Mouse (Mus musculus): ENCODE data around the gene Spata17. TPM values are rescaled to one million over a fixed set of nuclear protein-coding genes. Genes with fewer than 3 reads are reported as not detected.

Spata17 gene
- polyA plus RNA-seq, 1 experiment from 2014 or later, result 0.98 TPM

GRCm38 (mm10) chr1:187011601-187012000 is 203.7 kb downstream of the Spata17 start:
- no peak overlapping the region for H3K4me3 ChIP-seq (ENCODE audit: low read length)
- 87% methylated on average over 4 of the region's 4 CpGs for WGBS
- H3K27me3 ChIP-seq (ENCODE audit: control insufficient read depth, insufficient read depth, low read length), result no peaks in the 10 kb centered on the region
- no peak overlapping the region for H3K27ac ChIP-seq (ENCODE audit: low read length)
- no peaks in the 10 kb centered on the region for H3K4me1 ChIP-seq (ENCODE audit: control insufficient read depth, insufficient read depth, low read length)
- no peak overlapping the region for H3K4me2 ChIP-seq (ENCODE audit: low read depth, low read length)
- no peak overlapping the region for H3K9ac ChIP-seq (ENCODE audit: low read length)
- no peaks in the 10 kb centered on the region for H3K36me3 ChIP-seq (ENCODE audit: control insufficient read depth, insufficient read depth)
- no peak for ATAC-seq (replicated peaks; ENCODE audit: extremely low read depth, insufficient read depth, low FRiP score)
- H3K9me3 ChIP-seq (replicated peaks; ENCODE audit: control insufficient read depth, low read length), result no peaks in the 10 kb centered on the region

GRCm38 (mm10) chr1:187010071-187010470 is 205.2 kb downstream of the Spata17 start:
- no peak for ATAC-seq (replicated peaks; ENCODE audit: extremely low read depth, insufficient read depth, low FRiP score)
- no peaks in the 10 kb centered on the region for H3K27me3 ChIP-seq (ENCODE audit: control insufficient read depth, insufficient read depth, low read length)
- no peak overlapping the region for H3K4me3 ChIP-seq (ENCODE audit: low read length)
- WGBS, result 79% methylated on average over 11 of the region's 11 CpGs
- no peaks in the 10 kb centered on the region for H3K4me1 ChIP-seq (ENCODE audit: control insufficient read depth, insufficient read depth, low read length)
- H3K9me3 ChIP-seq (replicated peaks; ENCODE audit: control insufficient read depth, low read length), result no peaks in the 10 kb centered on the region
- H3K4me2 ChIP-seq (ENCODE audit: low read depth, low read length), result no peak overlapping the region
- H3K36me3 ChIP-seq (ENCODE audit: control insufficient read depth, insufficient read depth), result no peaks in the 10 kb centered on the region
- H3K9ac ChIP-seq (ENCODE audit: low read length), result no peak overlapping the region
- H3K27ac ChIP-seq (ENCODE audit: low read length), result no peak overlapping the region

GRCm38 (mm10) chr1:187008236-187008635 is 207.0 kb downstream of the Spata17 start:
- H3K9ac ChIP-seq (ENCODE audit: low read length), result no peak overlapping the region
- H3K27ac ChIP-seq (ENCODE audit: low read length), result no peak overlapping the region
- 87% methylated on average over 7 of the region's 7 CpGs for WGBS
- no peaks in the 10 kb centered on the region for H3K36me3 ChIP-seq (ENCODE audit: control insufficient read depth, insufficient read depth)
- H3K27me3 ChIP-seq (ENCODE audit: control insufficient read depth, insufficient read depth, low read length), result no peaks in the 10 kb centered on the region
- H3K4me1 ChIP-seq (ENCODE audit: control insufficient read depth, insufficient read depth, low read length), result no peaks in the 10 kb centered on the region
- ATAC-seq (replicated peaks; ENCODE audit: extremely low read depth, insufficient read depth, low FRiP score), result no peak
- no peak overlapping the region for H3K4me2 ChIP-seq (ENCODE audit: low read depth, low read length)
- no peak overlapping the region for H3K4me3 ChIP-seq (ENCODE audit: low read length)
- H3K9me3 ChIP-seq (replicated peaks; ENCODE audit: control insufficient read depth, low read length), result no peaks in the 10 kb centered on the region

GRCm38 (mm10) chr1:187006227-187006925 is 208.9 kb downstream of the Spata17 start:
- no peaks in the 10 kb centered on the region for H3K9me3 ChIP-seq (replicated peaks; ENCODE audit: control insufficient read depth, low read length)
- no peak for ATAC-seq (replicated peaks; ENCODE audit: extremely low read depth, insufficient read depth, low FRiP score)
- 73% methylated on average over 14 of the region's 14 CpGs for WGBS
- H3K27ac ChIP-seq (ENCODE audit: low read length), result no peak overlapping the region
- H3K36me3 ChIP-seq (ENCODE audit: control insufficient read depth, insufficient read depth), result no peaks in the 10 kb centered on the region
- H3K4me2 ChIP-seq (ENCODE audit: low read depth, low read length), result no peak overlapping the region
- no peaks in the 10 kb centered on the region for H3K4me1 ChIP-seq (ENCODE audit: control insufficient read depth, insufficient read depth, low read length)
- no peak overlapping the region for H3K9ac ChIP-seq (ENCODE audit: low read length)
- H3K27me3 ChIP-seq (ENCODE audit: control insufficient read depth, insufficient read depth, low read length), result no peaks in the 10 kb centered on the region
- no peak overlapping the region for H3K4me3 ChIP-seq (ENCODE audit: low read length)

DNA sequence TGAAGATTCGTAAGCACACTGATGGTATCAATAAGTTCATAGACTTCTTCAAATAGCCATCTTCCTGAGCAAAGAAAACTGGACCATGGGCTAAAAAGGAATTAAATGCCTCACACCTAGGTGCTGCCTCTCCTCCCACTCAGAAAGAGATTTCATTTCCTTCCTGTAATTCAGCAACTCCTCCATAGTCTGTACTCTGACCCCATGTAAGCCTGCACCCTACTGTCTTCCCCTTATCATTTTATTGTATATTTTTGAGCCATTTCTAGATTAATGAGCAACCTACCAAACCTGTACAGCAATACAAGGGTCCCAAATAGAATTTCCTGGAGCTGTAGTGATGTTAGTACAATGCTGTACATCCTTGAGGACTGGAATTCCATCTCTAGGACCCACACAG is 211.0 kb downstream of the Spata17 start:
- Histone ChIP-seq H3K9ac (ENCODE audit: low read length) (no peak overlapping the region), H3K27me3 (ENCODE audit: control insufficient read depth, insufficient read depth, low read length) (no peaks in the 10 kb centered on the region), H3K4me3 (ENCODE audit: low read length) (no peak overlapping the region), H3K36me3 (ENCODE audit: control insufficient read depth, insufficient read depth) (no peaks in the 10 kb centered on the region), H3K27ac (ENCODE audit: low read length) (no peak overlapping the region), H3K9me3 (replicated peaks; ENCODE audit: control insufficient read depth, low read length) (no peaks in the 10 kb centered on the region), H3K4me2 (ENCODE audit: low read depth, low read length) (no peak overlapping the region), H3K4me1 (ENCODE audit: control insufficient read depth, insufficient read depth, low read length) (no peaks in the 10 kb centered on the region)
- ATAC-seq (replicated peaks; ENCODE audit: extremely low read depth, insufficient read depth, low FRiP score), result no peak
- 92% methylated on average over 1 of the region's 1 CpGs for WGBS

DNA sequence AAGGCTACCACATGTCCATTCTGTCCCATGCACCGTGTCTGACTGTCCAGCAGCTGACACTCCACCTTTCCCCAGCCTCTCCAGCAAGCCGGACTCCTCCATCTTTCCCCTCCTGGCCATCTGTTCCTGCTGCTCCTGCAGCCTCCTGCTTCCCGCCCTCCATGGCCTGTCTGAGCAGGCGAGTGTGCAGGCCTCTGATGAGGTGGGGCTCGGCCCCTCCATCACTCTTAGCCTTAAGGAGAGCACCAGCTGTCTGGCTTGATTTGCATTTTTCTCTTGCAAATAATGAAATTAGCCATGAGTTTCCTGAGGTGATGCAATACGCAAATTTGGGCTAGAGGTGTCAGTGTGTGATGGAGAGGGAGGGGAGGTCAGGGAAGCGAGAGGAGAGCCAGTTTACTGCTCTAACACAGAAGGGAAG is 211.8 kb downstream of the Spata17 start:
- Histone ChIP-seq H3K4me2 (ENCODE audit: low read depth, low read length) (no peak overlapping the region), H3K27me3 (ENCODE audit: control insufficient read depth, insufficient read depth, low read length) (no peaks in the 10 kb centered on the region), H3K36me3 (ENCODE audit: control insufficient read depth, insufficient read depth) (no peaks in the 10 kb centered on the region), H3K9ac (ENCODE audit: low read length) (no peak overlapping the region), H3K9me3 (replicated peaks; ENCODE audit: control insufficient read depth, low read length) (no peaks in the 10 kb centered on the region), H3K4me3 (ENCODE audit: low read length) (no peak overlapping the region), H3K27ac (ENCODE audit: low read length) (no peak overlapping the region), H3K4me1 (ENCODE audit: control insufficient read depth, insufficient read depth, low read length) (no peaks in the 10 kb centered on the region)
- no peak for ATAC-seq (replicated peaks; ENCODE audit: extremely low read depth, insufficient read depth, low FRiP score)
- WGBS, result 67% methylated on average over 7 of the region's 7 CpGs

GRCm38 (mm10) chr1:186997596-186998304 is 217.5 kb downstream of the Spata17 start:
- Histone ChIP-seq H3K4me3 (ENCODE audit: low read length) (no peak overlapping the region), H3K9ac (ENCODE audit: low read length) (no peak overlapping the region), H3K4me1 (ENCODE audit: control insufficient read depth, insufficient read depth, low read length) (no peaks in the 10 kb centered on the region), H3K27me3 (ENCODE audit: control insufficient read depth, insufficient read depth, low read length) (no peaks in the 10 kb centered on the region), H3K27ac (ENCODE audit: low read length) (no peak overlapping the region), H3K9me3 (replicated peaks; ENCODE audit: control insufficient read depth, low read length) (peaks cover under 1% of the 10 kb centered on the region; the same call in 1 of the 2 replicates), H3K4me2 (ENCODE audit: low read depth, low read length) (no peak overlapping the region), H3K36me3 (ENCODE audit: control insufficient read depth, insufficient read depth) (no peaks in the 10 kb centered on the region)
- no peak for ATAC-seq (replicated peaks; ENCODE audit: extremely low read depth, insufficient read depth, low FRiP score)
- WGBS, result 90% methylated on average over 21 of the region's 21 CpGs

Other genes with a start within 250 kb of the Spata17 start
- gene D1Pas1, start 248.0 kb downstream of the Spata17 start, polyA plus RNA-seq (2015; fragmentation: Nextera tagmentation; extraction: Ambion mirVana), result 0.19 and 0.20 TPM in 2 replicates
- 11.2 and 12.8 TPM in 2 replicates for gene Gpatch2, start within 50 bp of the Spata17 start, polyA plus RNA-seq (2015; fragmentation: Nextera tagmentation; extraction: Ambion mirVana)